Mouse (Mus musculus) ES-E14 (cell line): Measurements from ENCODE around the gene Rundc1.

Source experiments
- CHD2 ChIP-seq: IDR thresholded peaks from 2 replicates; pipeline ENCODE4 v1.6.1; 2014; ENCODE audit warnings: mild to moderate bottlenecking, low read depth, low read length, inconsistent platforms
- MAFK ChIP-seq: IDR thresholded peaks from 2 replicates; pipeline ENCODE4 v1.6.1; 2014; ENCODE audit warnings: mild to moderate bottlenecking, low read depth, low read length, inconsistent platforms; ENCODE audit not compliant: insufficient read depth
- ZC3H11A ChIP-seq: IDR thresholded peaks from 2 replicates; pipeline ENCODE4 v1.6.1; 2012; ENCODE audit warnings: low read depth, mild to moderate bottlenecking, inconsistent platforms, low read length, borderline replicate concordance
- ZNF384 ChIP-seq: IDR thresholded peaks from 2 replicates; pipeline ENCODE4 v1.6.1; 2012; ENCODE audit warnings: low read depth, low read length, inconsistent platforms

- TF ChIP-seq CHD2 (no peak), ZC3H11A (no peak), ZNF384 (no peak), MAFK (no peak)
Measured at GRCm38 (mm10) chr11:101420148-101420547, 4.7 kb upstream of the Rundc1 start.
